Mouse (Mus musculus) effector memory CD4-positive, alpha-beta T cell, adult 7 months (primary cell): ENCODE results near the gene Hat1. TPM values are rescaled to one million over a fixed set of nuclear protein-coding genes. Genes with fewer than 3 reads are reported as not detected.

ENCODE experiments used
- polyA plus RNA-seq: library from polyadenylated mRNA; unstranded; fragments of 100-300 nt; shearing (Covaris generic); gene quantifications from one replicate; pipeline ENCODE4 v1.2.1, GENCODE M21; 2017

Hat1 gene
- polyA plus RNA-seq, result 58.2 TPM

DNA sequence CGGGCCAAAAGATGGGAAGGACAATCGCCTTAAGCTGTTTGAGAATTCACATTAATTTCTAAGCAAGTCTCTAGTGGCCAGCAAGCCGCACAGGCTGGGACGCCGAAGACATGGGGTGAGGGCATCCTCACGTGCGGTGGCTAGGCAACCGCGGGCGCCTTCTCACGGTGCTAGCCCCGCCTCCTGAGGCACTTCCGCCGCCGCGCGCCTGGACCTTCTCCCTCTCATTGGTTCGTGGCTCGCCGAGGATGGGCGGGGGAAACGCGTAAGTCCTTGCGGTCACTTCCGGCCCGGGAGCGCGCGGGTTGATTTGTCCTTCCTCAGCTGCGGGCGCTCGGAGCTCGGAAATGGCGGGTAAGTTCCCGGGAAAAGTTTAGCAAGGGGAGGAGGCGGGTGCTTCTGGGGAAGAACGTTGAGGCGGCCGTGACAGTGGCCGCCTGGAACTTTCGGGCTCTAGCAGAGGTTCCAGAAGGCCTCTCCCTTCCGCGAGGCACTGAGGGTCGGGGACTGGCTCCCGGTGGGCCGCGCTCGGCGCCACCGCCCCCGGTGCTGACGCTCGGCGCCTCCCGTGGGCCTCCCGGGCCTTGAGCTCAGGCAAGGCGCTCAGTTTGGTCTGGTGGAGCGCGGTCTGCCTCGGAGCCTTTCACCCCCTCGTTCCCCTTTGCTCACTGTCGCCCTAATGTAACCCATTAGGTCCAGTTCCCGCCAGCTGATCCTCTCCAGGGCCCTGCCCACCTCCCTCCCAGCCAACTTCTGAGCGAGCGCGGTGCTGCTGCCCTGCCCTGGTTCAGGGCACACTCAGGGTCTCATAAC is at the start of gene Hat1:
Gene Hat1, plus strand, starts transcription at position 8 of the 813 bp plus-strand sequence.

GRCm38 (mm10) chr2:71367125-71367880 is 21.5 kb upstream of the Hat1 start, which contains the start of gene Slc25a12:
Slc25a12 (minus strand) TSS chr2:71367749.

GRCm38 (mm10) chr2:71453161-71453916 is 64.6 kb downstream of the Hat1 start, which contains the start of gene Metap1d:
Metap1d (plus strand) TSS chr2:71453276.

Other genes starting within 250 kb of the Hat1 start
- gene Dync1i2, start 177.3 kb upstream of the Hat1 start, polyA plus RNA-seq, result 28.3 TPM
- gene Slc25a12, start 21.2 kb upstream of the Hat1 start, polyA plus RNA-seq, result 75.8 TPM
- 40.2 TPM for gene Metap1d, start 64.3 kb downstream of the Hat1 start, polyA plus RNA-seq
- gene Dlx1, start 139.2 kb downstream of the Hat1 start, polyA plus RNA-seq, result not detected
- not detected for gene Dlx2, start 157.8 kb downstream of the Hat1 start, polyA plus RNA-seq